Mouse (Mus musculus) liver, adult 2 months (tissue): Measurements from ENCODE around the gene Adamts20.

Experiments
- CTCF ChIP-seq: fragments of 200-500 bp; IDR thresholded peaks from 2 replicates; pipeline ENCODE4 v1.5.1; 2011; ENCODE audit warnings: low read depth, low read length, control low read depth
- POLR2A ChIP-seq: fragments of 200-500 bp; IDR thresholded peaks from 2 replicates; pipeline ENCODE4 v1.6.1; 2011; ENCODE audit warnings: low read length, control low read depth; ENCODE audit not compliant: insufficient read depth; ENCODE audit errors: extremely low read depth

DNA sequence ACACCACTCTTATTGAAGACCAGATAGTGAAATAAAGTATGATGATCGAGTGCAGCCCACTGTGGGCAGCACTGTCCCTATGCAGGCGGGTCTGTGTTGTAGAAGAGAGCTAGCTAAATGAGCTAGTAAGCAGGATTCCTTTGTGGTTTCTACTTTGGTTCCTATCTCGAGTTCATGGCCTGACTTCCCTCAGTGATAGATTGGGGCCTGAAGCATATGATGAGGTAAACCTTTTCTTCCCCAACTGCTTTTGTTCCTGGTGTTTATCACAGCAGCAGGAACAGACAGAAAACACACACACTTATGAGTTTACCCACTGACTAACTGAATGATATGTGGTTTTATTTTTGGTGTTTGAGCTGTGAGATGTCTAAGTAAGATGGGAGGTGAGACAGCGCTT is 15.6 kb upstream of the Adamts20 start:
- no peak for TF ChIP-seq CTCF
- TF ChIP-seq POLR2A = no peak
